ENCODE assay signal across 20 mouse cellular contexts in the genomic region with DNA sequence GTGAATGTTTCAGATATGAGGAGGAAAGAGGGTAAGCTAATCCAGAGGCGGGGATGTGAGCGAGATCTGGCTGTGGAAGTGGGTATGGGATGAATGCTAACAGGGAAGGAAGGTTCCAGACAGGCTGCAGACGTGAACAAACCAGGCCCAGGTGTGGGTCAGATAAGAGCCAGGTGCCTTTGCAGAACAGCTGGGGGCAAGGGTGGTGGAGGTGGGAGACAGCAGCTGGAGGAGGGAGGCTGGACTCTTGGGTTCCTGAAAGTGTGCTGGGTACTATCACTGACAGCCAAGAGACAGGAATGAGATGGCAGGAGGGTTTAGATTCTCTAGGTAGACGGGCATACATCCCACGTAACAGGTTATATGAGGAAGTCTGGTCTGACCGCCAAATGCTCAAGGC. TPM values are rescaled to one million over a fixed set of nuclear protein-coding genes. Genes with fewer than 3 reads are reported as not detected.
A peak's percentile ranks its signal among the peaks of the same experiment; 100 is the strongest.
DNase-seq lines count a peak whose midpoint lies in the region; ATAC-seq and TF ChIP-seq lines count a peak whose summit lies in the region.
"Had no signal": no experiment of that assay in that cellular context is flagged by ENCODE, and none has a peak within 500 bp of the region (broad histone marks: within the 10 kb centered on the region; RNA-seq: fewer than 3 reads in every experiment).

No protein-coding gene starts in this region.

- H3K4me3 ChIP-seq in kidney, embryonic 16.5 days (ENCODE audit: low read length) = no peak overlapping the region
- no peak overlapping the region for H3K4me3 ChIP-seq in lung, postnatal 0 days (ENCODE audit: low read depth, low read length)
- H3K4me3 ChIP-seq in myocyte = no peak overlapping the region
- H3K4me3 ChIP-seq: forebrain, embryonic 13.5 days; heart, embryonic 13.5 days; hindbrain, embryonic 15.5 days had no signal

- no peak for TF ChIP-seq CTCF in lung, postnatal 0 days (IDR thresholded peaks at IDR 0.05)

- 0 out of 2 replicates have a peak overlapping the region, but pooled peaks have one; percentile 0 for H3K9ac ChIP-seq in kidney, embryonic 16.5 days (replicated peaks; ENCODE audit: low read length)
- H3K9ac ChIP-seq in lung, postnatal 0 days (replicated peaks; ENCODE audit: low read depth) = no peak overlapping the region
- H3K9ac ChIP-seq: forebrain, embryonic 13.5 days; forebrain, postnatal 0 days; heart, embryonic 13.5 days; hindbrain, embryonic 15.5 days had no signal

- H3K4me1 ChIP-seq in kidney, embryonic 16.5 days (ENCODE audit: insufficient read depth, low read length) = peaks cover 5% of the 10 kb centered on the region; the same call in 1 of the 2 replicates
- no peaks in the 10 kb centered on the region for H3K4me1 ChIP-seq in lung, postnatal 0 days (ENCODE audit: insufficient read depth, low read depth, low read length)

- H3K9me3 ChIP-seq in kidney, embryonic 16.5 days (ENCODE audit: low read length) = no peaks in the 10 kb centered on the region
- H3K9me3 ChIP-seq in lung, postnatal 0 days (ENCODE audit: low read length) = no peaks in the 10 kb centered on the region
- H3K9me3 ChIP-seq: forebrain, embryonic 13.5 days; heart, embryonic 13.5 days; hindbrain, embryonic 15.5 days had no signal

- H3K27ac ChIP-seq in kidney, embryonic 16.5 days (ENCODE audit: low read length) = no peak overlapping the region; the same call in 1 of the 2 replicates
- H3K27ac ChIP-seq in lung, postnatal 0 days (ENCODE audit: low read length) = peak overlapping the region; percentile 62; the same call in 1 of the 2 replicates
- H3K27ac ChIP-seq: forebrain, embryonic 13.5 days; heart, embryonic 13.5 days; hindbrain, embryonic 15.5 days had no signal

- ATAC-seq in kidney, embryonic 16.5 days (ENCODE audit: low FRiP score, low TSS enrichment) = no peak
- ATAC-seq in lung, postnatal 0 days = no peak
- ATAC-seq: forebrain, embryonic 13.5 days; forebrain, postnatal 0 days had no signal

- H3K4me2 ChIP-seq in kidney, embryonic 16.5 days (replicated peaks; ENCODE audit: low read depth, low read length) = peak overlapping the region; percentile 11; the same call in 1 of the 2 replicates
- H3K4me2 ChIP-seq in lung, postnatal 0 days (replicated peaks; ENCODE audit: low read depth, low read length) = no peak overlapping the region
- H3K4me2 ChIP-seq in myocyte (ENCODE audit: low read depth) = peak overlapping the region; percentile 43
- H3K4me2 ChIP-seq: forebrain, embryonic 13.5 days; hindbrain, embryonic 15.5 days had no signal

- no peak; the same call in 1 of the 2 replicates for TF ChIP-seq EP300 in lung, postnatal 0 days (IDR thresholded peaks at IDR 0.05)

- no peaks in the 10 kb centered on the region for H3K36me3 ChIP-seq in kidney, embryonic 16.5 days (ENCODE audit: insufficient read depth, low read length)
- no peaks in the 10 kb centered on the region for H3K36me3 ChIP-seq in lung, postnatal 0 days (ENCODE audit: insufficient read depth, low read length)
- no peaks in the 10 kb centered on the region for H3K36me3 ChIP-seq in myocyte (ENCODE audit: control insufficient read depth, insufficient read depth)
- H3K36me3 ChIP-seq: heart, embryonic 13.5 days; hindbrain, embryonic 15.5 days had no signal

- no peaks in the 10 kb centered on the region for H3K79me2 ChIP-seq in myocyte (ENCODE audit: control insufficient read depth, insufficient read depth)

- H3ac ChIP-seq in myocyte (ENCODE audit: control insufficient read depth, insufficient read length) = no peak overlapping the region

- H3K27me3 ChIP-seq in kidney, embryonic 16.5 days (ENCODE audit: insufficient read depth, low read length) = no peaks in the 10 kb centered on the region
- no peaks in the 10 kb centered on the region for H3K27me3 ChIP-seq in lung, postnatal 0 days (replicated peaks; ENCODE audit: insufficient read depth, low read length)
- no peaks in the 10 kb centered on the region for H3K27me3 ChIP-seq in myocyte (ENCODE audit: control insufficient read depth, insufficient read depth, insufficient read length)
- H3K27me3 ChIP-seq: CH12.LX; forebrain, embryonic 13.5 days; heart, embryonic 13.5 days; hindbrain, embryonic 15.5 days had no signal

- DNase-seq in heart, adult 11 months = peak; percentile 72
- DNase-seq in heart, postnatal 36 days = no peak
- no peak for DNase-seq in kidney, adult 11 months
- DNase-seq in lung, postnatal 0 days (ENCODE audit: low spot score) = no peak
- DNase-seq in lung, postnatal 10 days = no peak
- DNase-seq: adrenal gland, postnatal 25 days; cerebellum, adult 2 months; cerebellum, postnatal 10 days; forebrain, postnatal 0 days; gastrocnemius, postnatal 14 days; heart, postnatal 10 days had no signal

- no peak for TF ChIP-seq POLR2A in myocyte (IDR thresholded peaks at IDR 0.05; ENCODE audit: insufficient read length, low read depth)

- intact Hi-C loops in heart, postnatal 36 days (cut with DNase I) = no loop called here

- WGBS in kidney, embryonic 16.5 days = 53% methylated on average over 6 of the region's 6 CpGs
- WGBS in lung, postnatal 0 days = 66% methylated on average over 6 of the region's 6 CpGs

TF ChIP-seq in myocyte, 11 proteins besides CTCF, POLR2A, EP300 and RAD21:
- peak in 1 of 3 experiments; percentile 24 for TF ChIP-seq MYOG (IDR thresholded peaks at IDR 0.05; ENCODE audit: control insufficient read depth in 1 of 3, insufficient read depth in 1 of 3, insufficient read length in 2 of 3, low read depth in 2 of 3)
- no peak for TF ChIP-seq CEBPB (IDR thresholded peaks at IDR 0.05; ENCODE audit: insufficient read depth, poor library complexity, severe bottlenecking)

RNA-seq across cellular contexts. Expression of a gene that starts 2.8 kb away (rescaled TPM):
- 1 to 10 TPM in 1 of 2 experiments, under 1 TPM in 1; 0.95 to 1.7 TPM for total RNA-seq in heart, postnatal 36 days (2021)
- polyA plus RNA-seq in kidney, embryonic 16.5 days (2015; fragmentation: Nextera tagmentation; extraction: Ambion mirVana) = 36.9 and 37.1 TPM in 2 replicates
- polyA plus RNA-seq in lung, postnatal 0 days (2015; fragmentation: Nextera tagmentation; extraction: Ambion mirVana) = 53.8 and 60.8 TPM in 2 replicates
- polyA plus RNA-seq in myocyte (2012; fragmentation: generic; extraction: Trizol) = 7.9 TPM
- total RNA-seq: forebrain, postnatal 0 days; gastrocnemius, adult 18-20 months; gastrocnemius, postnatal 14 days; hematopoietic stem cell, adult 5-6 weeks had no signal
- polyA plus RNA-seq: adrenal gland, adult 2 months; forebrain, embryonic 13.5 days had no signal

RNA-seq across cellular contexts. Expression of a gene that starts 31.4 kb away (rescaled TPM):
- 10 to 100 TPM; 26.0 to 31.2 TPM for total RNA-seq in heart, postnatal 36 days (2021)
- 96.6 and 108 TPM in 2 replicates for polyA plus RNA-seq in kidney, embryonic 16.5 days (2015; fragmentation: Nextera tagmentation; extraction: Ambion mirVana)
- 76.0 and 79.4 TPM in 2 replicates for polyA plus RNA-seq in lung, postnatal 0 days (2015; fragmentation: Nextera tagmentation; extraction: Ambion mirVana)
- 29.4 TPM for polyA plus RNA-seq in myocyte (2012; fragmentation: generic; extraction: Trizol)

RNA-seq across cellular contexts. Expression of a gene that starts 57.6 kb away (rescaled TPM):
- 1 to 10 TPM in 1 of 2 experiments, under 1 TPM in 1; 0.84 to 1.8 TPM for total RNA-seq in heart, postnatal 36 days (2021)
- 1.9 and 2.9 TPM in 2 replicates for polyA plus RNA-seq in kidney, embryonic 16.5 days (2015; fragmentation: Nextera tagmentation; extraction: Ambion mirVana)
- 26.8 and 29.3 TPM in 2 replicates for polyA plus RNA-seq in lung, postnatal 0 days (2015; fragmentation: Nextera tagmentation; extraction: Ambion mirVana)
- polyA plus RNA-seq in myocyte (2012; fragmentation: generic; extraction: Trizol) = 1.9 TPM

RNA-seq across cellular contexts. Expression of a gene that starts 57.9 kb away (rescaled TPM):
- total RNA-seq in heart, postnatal 36 days (2021) = under 1 TPM; 0.42 to 0.49 TPM
- 0.15 and 0.24 TPM in 2 replicates for polyA plus RNA-seq in kidney, embryonic 16.5 days (2015; fragmentation: Nextera tagmentation; extraction: Ambion mirVana)
- polyA plus RNA-seq in lung, postnatal 0 days (2015; fragmentation: Nextera tagmentation; extraction: Ambion mirVana) = 0.19 and 0.39 TPM in 2 replicates
- polyA plus RNA-seq in myocyte (2012; fragmentation: generic; extraction: Trizol) = 0.02 TPM
- polyA plus RNA-seq: heart, embryonic 13.5 days had no signal
